Mouse (Mus musculus) cerebellum, postnatal 4 days (tissue): ENCODE data around the gene Abca17.
A peak's percentile ranks its signal among the peaks of the same experiment; 100 is the strongest.

Source experiments
- DNase-seq, 2 experiments: peaks; one replicate each; pipeline ENCODE4 v3.0.0; 2022; ENCODE audit warnings: low spot score in 2 of 2, mixed read lengths in 1 of 2

The Abca17 gene

DNA sequence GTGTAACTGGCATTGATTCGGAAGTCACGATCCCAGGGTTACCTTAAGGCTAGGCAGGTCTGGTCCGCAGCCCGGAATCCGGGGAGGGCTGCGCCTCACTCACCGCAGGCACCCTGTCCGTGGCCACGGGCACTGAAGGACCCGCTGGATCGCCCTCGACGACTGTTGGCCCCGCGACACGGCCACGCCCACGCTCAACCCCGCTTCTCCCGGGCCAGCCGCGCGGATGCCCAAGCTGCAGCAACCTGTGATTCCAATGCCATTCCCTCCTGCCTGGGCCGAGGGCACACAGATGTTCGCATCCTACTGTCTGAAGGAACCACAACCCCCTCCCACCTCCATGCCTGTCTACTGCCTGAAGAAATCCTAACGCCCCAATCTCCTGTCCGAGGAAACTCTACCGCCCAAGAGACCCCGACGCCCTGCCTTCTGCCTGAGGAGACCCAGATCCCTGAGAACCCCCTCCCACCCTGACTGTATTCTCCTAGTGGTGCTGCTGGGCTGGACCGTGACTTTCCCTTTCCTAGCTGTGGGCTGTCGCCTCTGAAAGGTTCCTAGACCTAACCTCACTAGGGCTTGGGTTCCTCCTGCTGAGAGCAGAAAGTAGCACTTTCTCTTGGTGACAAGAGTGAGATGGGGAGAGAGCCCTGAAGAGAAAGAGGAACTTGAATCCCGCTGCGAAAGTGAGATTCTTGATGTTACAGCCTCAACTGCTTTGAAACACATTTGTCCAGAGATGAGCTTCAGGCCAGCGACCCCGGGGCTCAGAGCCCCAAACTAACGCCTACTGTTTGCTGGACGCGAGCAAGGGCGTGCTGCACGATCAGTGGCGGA is at the start of gene Abca17:
Gene Abca17 (minus strand): TSS at position 143 of the 834 bp plus-strand sequence.
- DNase-seq: peak in 1 of 2 experiments; percentile 15

DNA sequence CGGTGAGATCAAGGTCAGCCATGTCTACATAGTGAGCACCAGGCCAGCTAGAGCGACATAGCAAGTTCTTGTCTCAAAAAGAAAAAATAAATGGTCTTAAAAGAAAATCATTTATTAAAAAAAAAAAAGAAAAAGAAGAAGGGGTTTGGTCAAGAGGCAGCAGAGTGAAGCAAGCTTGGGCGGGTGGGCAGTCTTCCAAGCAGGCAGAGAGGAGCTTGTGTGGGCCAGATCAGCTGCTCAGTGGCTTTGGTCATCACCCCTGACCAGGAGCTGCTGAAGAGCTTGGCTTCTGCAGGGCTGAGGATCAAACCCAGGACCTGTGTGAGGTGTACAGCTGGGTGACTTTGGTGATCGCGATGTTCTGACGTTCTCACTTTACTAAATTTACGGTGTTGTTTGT is 43.6 kb upstream of the Abca17 start:
- no peak for DNase-seq

DNA sequence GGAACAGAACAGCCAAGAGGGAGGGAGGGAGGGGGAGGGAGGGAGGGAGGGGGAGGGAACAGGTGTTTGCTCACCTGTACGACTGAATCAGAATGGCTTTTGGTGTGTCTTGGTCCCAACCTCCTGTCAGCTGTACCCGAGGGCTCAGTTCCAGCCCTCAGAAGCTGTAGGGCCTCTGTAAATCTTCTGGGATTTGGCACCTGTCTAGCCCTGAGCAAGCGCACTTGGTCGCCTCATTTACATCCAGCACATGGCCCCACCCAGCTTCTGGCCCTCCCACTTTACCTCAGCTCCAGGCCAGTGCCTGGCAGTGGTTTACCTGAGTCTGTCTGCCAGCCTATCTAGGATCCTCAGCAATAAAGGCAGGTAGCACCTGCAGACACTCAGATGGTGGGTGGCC is 42.7 kb upstream of the Abca17 start:
- no peak for DNase-seq

GRCm38 (mm10) chr17:24391149-24391548 is 40.3 kb upstream of the Abca17 start:
- peak in 1 of 2 experiments; percentile 22 for DNase-seq

DNA sequence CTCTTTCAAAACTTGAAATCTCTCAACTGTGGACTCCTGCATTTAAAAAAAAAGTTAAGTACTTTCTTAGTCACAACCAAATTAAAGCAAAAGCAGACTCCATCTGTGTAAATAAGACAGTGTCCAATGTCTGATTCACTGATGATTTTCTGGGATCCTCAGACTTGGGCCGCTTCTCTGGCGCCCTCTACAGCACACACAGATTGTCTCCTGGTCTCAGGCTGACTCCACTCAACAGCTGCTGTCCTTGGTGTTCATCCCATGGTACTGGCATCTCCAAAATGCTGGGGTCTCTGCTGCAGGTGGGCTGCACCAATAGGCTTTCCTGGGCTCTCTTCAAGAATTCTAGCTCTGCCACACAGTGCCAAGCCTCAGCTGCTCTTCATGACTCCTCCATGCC is 39.0 kb upstream of the Abca17 start:
- DNase-seq: peak in 1 of 2 experiments; percentile 50

DNA sequence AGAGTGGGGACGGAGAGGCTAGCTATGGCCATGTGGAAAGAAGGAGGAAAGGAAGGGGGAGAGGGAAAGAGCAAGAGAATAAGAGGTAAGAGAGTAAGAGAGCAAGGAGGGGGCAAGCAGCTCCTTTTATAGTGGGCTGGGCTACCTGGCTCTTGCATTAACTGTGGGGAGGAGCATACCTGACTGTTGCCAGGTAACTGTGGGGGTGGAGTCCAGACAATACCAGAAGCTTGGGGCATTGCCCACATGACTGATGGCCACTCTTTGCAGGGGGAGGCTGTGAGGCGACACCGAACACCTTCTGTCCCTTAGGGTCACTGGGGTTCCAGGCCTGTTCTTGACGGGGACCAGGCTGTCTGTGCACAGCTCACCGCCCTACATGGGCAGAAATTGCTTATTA is 37.8 kb upstream of the Abca17 start:
- DNase-seq: no peak

DNA sequence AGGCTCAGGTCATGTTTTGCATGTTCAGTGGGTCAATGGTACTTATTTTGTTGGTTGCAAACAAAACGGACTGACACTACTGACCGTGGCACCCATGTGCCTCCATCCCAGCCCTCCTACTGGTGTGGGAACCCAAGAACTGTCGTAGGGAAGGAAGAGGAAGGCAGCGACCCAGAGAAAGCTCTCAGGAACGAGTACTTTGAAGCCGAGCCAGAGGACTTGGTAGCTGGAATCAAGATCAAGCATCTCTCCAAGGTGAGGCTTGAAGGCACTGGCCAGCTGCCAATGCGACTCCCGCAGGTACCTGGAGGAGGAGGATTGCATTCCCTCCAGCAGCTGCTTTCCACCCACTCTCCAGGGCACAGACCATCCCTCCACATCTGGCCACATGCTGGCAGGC is 32.9 kb upstream of the Abca17 start:
- DNase-seq: no peak

DNA sequence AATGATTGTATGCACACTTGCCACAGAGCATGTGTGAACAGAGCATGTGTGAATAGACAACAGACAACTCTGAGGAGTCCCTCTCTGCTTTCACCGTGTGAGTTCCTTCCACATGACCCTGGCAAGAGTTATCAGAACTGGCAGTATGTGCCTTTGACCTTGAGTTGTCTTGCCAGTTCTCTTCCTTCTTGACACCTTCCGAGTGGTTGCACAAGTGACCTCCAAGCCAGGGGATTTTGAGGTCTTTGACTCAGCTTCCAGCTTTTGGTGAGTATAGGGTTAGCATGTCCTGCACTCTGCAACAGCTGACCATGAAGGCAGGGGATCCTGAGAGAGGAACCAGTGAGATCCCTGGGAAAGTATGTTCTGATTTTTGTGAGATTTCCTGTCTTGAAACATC is 27.6 kb upstream of the Abca17 start:
- no peak for DNase-seq

GRCm38 (mm10) chr17:24375886-24376285 is 25.0 kb upstream of the Abca17 start:
- no peak for DNase-seq

GRCm38 (mm10) chr17:24375094-24375712 is 24.3 kb upstream of the Abca17 start:
- no peak for DNase-seq

- DNase-seq: no peak
Observed at GRCm38 (mm10) chr17:24365863-24366262, 15.0 kb upstream of the Abca17 start.

GRCm38 (mm10) chr17:24364461-24364860 is 13.6 kb upstream of the Abca17 start:
- no peak for DNase-seq

DNA sequence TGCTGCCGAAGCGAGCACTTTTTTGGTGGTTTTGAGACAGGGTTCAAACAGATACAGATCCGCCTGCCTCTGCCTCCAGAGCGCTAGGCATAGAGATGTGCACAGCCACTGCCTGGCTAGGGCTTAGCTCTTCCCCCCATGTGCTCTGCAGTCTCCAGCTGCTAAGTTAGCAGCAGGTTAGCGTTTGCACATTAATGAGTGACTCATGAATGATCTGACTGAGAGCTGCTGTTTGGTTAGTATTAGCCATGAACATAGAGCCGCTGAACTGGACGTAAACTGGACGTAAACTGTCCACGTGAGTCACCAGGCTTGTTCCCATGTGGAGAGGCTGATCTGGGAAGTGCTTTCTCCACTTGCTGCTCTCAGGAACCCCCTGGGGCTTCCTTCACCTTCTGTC is 11.7 kb upstream of the Abca17 start:
- DNase-seq: no peak

GRCm38 (mm10) chr17:24361291-24361690 is 10.4 kb upstream of the Abca17 start:
- DNase-seq: no peak

GRCm38 (mm10) chr17:24360841-24361240 is 10.0 kb upstream of the Abca17 start:
- DNase-seq: no peak

GRCm38 (mm10) chr17:24359903-24360302 is 9.0 kb upstream of the Abca17 start:
- no peak for DNase-seq

DNA sequence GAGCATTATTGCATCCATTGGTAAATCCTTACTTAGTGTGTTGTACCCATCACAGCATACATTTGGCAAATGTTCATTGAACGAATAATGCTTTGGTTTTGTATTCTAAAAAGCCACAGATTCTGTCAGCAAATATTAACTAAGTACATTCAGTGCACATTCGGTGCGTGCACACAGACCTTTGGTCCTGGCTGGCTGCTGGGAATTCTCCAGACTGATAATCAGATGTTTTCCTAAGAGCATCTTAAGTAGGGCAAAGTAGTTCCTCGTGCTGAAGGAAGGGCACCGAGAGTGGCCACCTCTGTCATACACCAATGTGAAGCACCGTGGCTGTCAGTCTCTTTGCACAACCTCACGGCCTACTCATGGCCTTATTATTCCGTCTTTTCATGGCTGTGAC is 8.1 kb upstream of the Abca17 start:
- DNase-seq: no peak

- no peak for DNase-seq
Observed at GRCm38 (mm10) chr17:24355284-24355683, 4.4 kb upstream of the Abca17 start.

GRCm38 (mm10) chr17:24353960-24354359 is 3.1 kb upstream of the Abca17 start:
- DNase-seq: no peak

DNA sequence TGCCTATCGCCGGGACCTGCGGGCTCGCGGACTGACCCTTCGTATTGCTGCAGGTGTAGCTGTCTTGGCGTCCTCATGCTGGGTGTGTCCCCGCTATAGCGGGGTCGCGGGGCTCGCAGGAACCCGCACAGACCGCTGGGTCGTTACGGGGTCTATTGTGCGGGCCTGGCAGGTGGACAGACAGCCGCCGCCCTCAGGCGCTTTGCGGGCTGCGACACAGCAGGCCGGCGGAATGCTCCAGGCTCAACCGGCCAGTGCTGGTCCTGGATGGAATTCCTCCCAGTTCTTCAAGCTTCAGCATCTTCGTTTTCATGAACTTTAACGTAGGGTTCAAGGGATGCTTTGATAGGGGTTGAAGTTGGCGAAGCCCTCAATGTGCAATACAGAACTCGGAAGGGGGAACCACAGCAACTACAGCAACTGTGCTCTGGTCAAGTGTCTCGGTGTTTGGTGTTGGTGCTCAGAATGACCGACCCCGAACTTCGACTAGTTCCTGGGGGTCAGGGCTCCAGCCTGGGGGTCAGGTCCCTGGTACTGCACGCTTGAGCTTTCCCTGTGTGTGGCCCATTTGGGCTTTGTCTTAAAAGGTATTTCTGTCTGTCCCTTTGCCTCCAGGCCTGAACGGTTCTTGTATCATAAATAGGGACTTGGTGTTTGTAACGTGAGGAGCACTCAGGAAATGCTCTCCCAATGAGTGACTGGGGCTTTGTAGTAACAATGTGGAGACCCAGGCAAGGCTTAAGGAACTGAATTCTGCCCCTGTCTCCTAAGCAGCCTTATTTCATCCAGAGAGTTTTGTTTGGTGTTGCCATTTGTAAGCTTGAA is 1.7 kb upstream of the Abca17 start:
- no peak for DNase-seq

- DNase-seq: peak; percentile 92 to 96
Observed at GRCm38 (mm10) chr17:24351760-24352357, 991 bp upstream of the Abca17 start, which contains the start of gene Abca3. Gene Abca3, plus strand, starts transcription at chr17:24351950.

GRCm38 (mm10) chr17:24349176-24349575 is 1.7 kb downstream of the Abca17 start:
- DNase-seq: no peak
